Mouse (Mus musculus) forebrain, embryonic 14.5 days (tissue): ENCODE measurements around the gene Cul7. TPM values are rescaled to one million over a fixed set of nuclear protein-coding genes. Genes with fewer than 3 reads are reported as not detected.

Source experiments
- ATAC-seq: fragments of 200-750 bp; cut with Nextera tagmentation; 2 replicates; pipeline ENCODE4 v1.8.0; 2017; ENCODE audit warnings: mild to moderate bottlenecking, moderate library complexity
- DNase-seq: peaks from one replicate; pipeline ENCODE4 v3.0.0-alpha.2; 2015; ENCODE audit warnings: low spot score
- H3K27ac ChIP-seq: fragments of 300-500 bp; sonication (generic); 2 replicates; pipeline ENCODE4 v1.5.1; 2014; ENCODE audit warnings: low read depth, mild to moderate bottlenecking, control low read depth, low read length, moderate library complexity
- H3K27me3 ChIP-seq: fragments of 300-500 bp; sonication (generic); replicated peaks from 2 replicates; pipeline ENCODE4 v1.6.1; 2014; ENCODE audit warnings: low read length, control low read depth, mixed read lengths; ENCODE audit not compliant: control insufficient read depth, insufficient read depth
- H3K36me3 ChIP-seq: fragments of 300-500 bp; sonication (generic); 2 replicates; pipeline ENCODE4 v1.6.1; 2014; ENCODE audit warnings: low read length, control low read depth; ENCODE audit not compliant: control insufficient read depth, insufficient read depth
- H3K4me1 ChIP-seq: fragments of 300-500 bp; sonication (generic); 2 replicates; pipeline ENCODE4 v1.6.1; 2014; ENCODE audit warnings: antibody characterized with exemption, low read length, control low read depth; ENCODE audit not compliant: control insufficient read depth, insufficient read depth
- H3K4me2 ChIP-seq: fragments of 300-500 bp; sonication (generic); 2 replicates; pipeline ENCODE4 v1.6.1; 2014; ENCODE audit warnings: mild to moderate bottlenecking, control low read depth, low read length
- H3K4me3 ChIP-seq: fragments of 300-500 bp; sonication (generic); 2 replicates; pipeline ENCODE4 v1.5.1; 2014; ENCODE audit warnings: low read depth, low read length, control low read depth
- H3K9ac ChIP-seq: fragments of 300-500 bp; sonication (generic); 2 replicates; pipeline ENCODE4 v1.6.1; 2014; ENCODE audit warnings: mild to moderate bottlenecking, low read length, control low read depth, moderate library complexity
- H3K9me3 ChIP-seq: fragments of 300-500 bp; sonication (generic); replicated peaks from 2 replicates; pipeline ENCODE4 v1.6.1; 2016; ENCODE audit warnings: low read length, control low read depth, mixed read lengths; ENCODE audit not compliant: control insufficient read depth
- WGBS: fragments of 180-500 bp; shearing (Covaris S2); extraction: QIAGEN DNeasy Blood & Tissue Kit; methylation state at CpG from one replicate; pipeline ENCODE4 v1.1.7; 2014; 5-methylcytosine and 5-hydroxymethylcytosine counted together
- polyA plus RNA-seq: library from polyadenylated mRNA; unstranded; fragments of >200 nt; fragmentation: Nextera tagmentation; extraction: Ambion mirVana; gene quantifications from 2 replicates; pipeline ENCODE4 v1.2.1, GENCODE M21; 2014

The Cul7 gene
- polyA plus RNA-seq, 1 experiment from 2014 or later: 28.3 TPM

GRCm38 (mm10) chr17:46682654-46683389, 32.7 kb downstream of the Cul7 start:
- 76% methylated on average over 16 of the region's 16 CpGs for WGBS
- Histone ChIP-seq H3K4me2 (no peak overlapping the region), H3K9ac (no peak overlapping the region), H3K9me3 (no peaks in the 10 kb centered on the region), H3K4me3 (no peak overlapping the region), H3K36me3 (peaks cover 54% of the 10 kb centered on the region), H3K27me3 (no peaks in the 10 kb centered on the region), H3K27ac (no peak overlapping the region), H3K4me1 (peaks cover 18% of the 10 kb centered on the region)
- ATAC-seq (no peak), DNase-seq (no peak)

DNA sequence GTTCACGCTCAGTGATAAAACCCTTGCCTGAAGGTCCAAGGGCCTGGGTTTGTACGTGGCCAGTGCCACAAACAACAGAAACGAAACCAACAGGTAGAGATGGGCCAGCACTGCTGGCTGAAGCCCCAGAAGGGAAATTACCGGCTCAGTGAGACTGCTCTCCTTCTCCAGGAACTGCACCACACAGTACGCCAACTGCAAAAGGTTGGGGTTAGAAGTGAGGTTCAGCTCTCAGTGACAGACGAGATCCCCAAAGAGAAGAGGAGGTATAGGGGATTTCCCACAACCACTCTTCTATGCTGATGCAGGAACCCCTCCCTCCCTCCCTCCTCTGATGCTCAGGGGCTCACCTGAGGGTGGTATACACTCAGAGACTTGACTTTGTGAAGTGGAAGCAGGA, 35.8 kb downstream of the Cul7 start:
- H3K4me3 ChIP-seq: no peak overlapping the region
- 97% methylated on average over 6 of the region's 6 CpGs for WGBS
- H3K27ac ChIP-seq: no peak overlapping the region
- H3K4me1 ChIP-seq: peaks cover 6% of the 10 kb centered on the region
- ATAC-seq (no peak), DNase-seq (no peak)
- H3K9ac ChIP-seq: no peak overlapping the region
- H3K4me2 ChIP-seq: no peak overlapping the region
- H3K27me3 ChIP-seq: no peaks in the 10 kb centered on the region
- no peaks in the 10 kb centered on the region for H3K9me3 ChIP-seq
- H3K36me3 ChIP-seq: peaks cover 50% of the 10 kb centered on the region

DNA sequence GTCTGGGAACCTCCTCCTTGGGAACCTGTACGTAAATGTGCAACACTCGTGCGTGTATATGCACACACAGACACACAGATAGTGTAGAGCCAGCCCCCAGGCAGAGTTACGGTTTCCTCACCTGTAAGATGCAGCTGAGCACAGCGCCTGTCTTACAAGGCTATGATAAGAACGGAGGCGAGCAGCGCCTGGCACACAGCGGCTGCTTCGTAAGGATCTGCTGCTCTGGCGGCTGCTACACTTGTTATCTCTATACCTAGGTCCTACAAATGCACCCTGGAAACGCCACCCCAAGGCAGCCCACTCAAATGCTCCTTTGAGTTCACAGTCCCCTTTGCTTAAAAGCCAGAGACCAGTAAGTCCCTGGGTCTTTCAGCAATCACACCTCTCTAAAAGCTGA, 40.5 kb downstream of the Cul7 start:
- 93% methylated on average over 12 of the region's 12 CpGs for WGBS
- DNase-seq: no peak

GRCm38 (mm10) chr17:46691390-46691789, 41.3 kb downstream of the Cul7 start:
- H3K27ac ChIP-seq: no peak overlapping the region
- no peaks in the 10 kb centered on the region for H3K27me3 ChIP-seq
- ATAC-seq (no peak), DNase-seq (no peak)
- H3K4me1 ChIP-seq: no peaks in the 10 kb centered on the region
- 88% methylated on average over 2 of the region's 2 CpGs for WGBS
- no peak overlapping the region for H3K9ac ChIP-seq
- H3K4me3 ChIP-seq: no peak overlapping the region
- H3K4me2 ChIP-seq: no peak overlapping the region
- peaks cover 16% of the 10 kb centered on the region for H3K36me3 ChIP-seq
- no peaks in the 10 kb centered on the region for H3K9me3 ChIP-seq

More for the DNA sequence above, 40.5 kb downstream of the Cul7 start:
- no peak overlapping the region for H3K4me3 ChIP-seq
- no peaks in the 10 kb centered on the region for H3K27me3 ChIP-seq
- H3K4me2 ChIP-seq: no peak overlapping the region
- ATAC-seq: no peak
- H3K9ac ChIP-seq: no peak overlapping the region
- no peaks in the 10 kb centered on the region for H3K9me3 ChIP-seq
- H3K27ac ChIP-seq: no peak overlapping the region
- H3K4me1 ChIP-seq: no peaks in the 10 kb centered on the region
- peaks cover 20% of the 10 kb centered on the region for H3K36me3 ChIP-seq

- Histone ChIP-seq H3K4me1 (no peaks in the 10 kb centered on the region), H3K36me3 (peaks cover 20% of the 10 kb centered on the region), H3K4me3 (no peak overlapping the region), H3K27ac (no peak overlapping the region), H3K27me3 (no peaks in the 10 kb centered on the region), H3K9ac (no peak overlapping the region), H3K4me2 (no peak overlapping the region), H3K9me3 (no peaks in the 10 kb centered on the region)
- ATAC-seq: 0 out of 2 replicates have a peak, but pooled peaks have one; percentile 26
- DNase-seq: no peak
- whole genome bisulfite sequencing: 86% methylated on average over 1 of the region's 1 CpGs
Measured at GRCm38 (mm10) chr17:46694517-46695063, 44.5 kb downstream of the Cul7 start.

DNA sequence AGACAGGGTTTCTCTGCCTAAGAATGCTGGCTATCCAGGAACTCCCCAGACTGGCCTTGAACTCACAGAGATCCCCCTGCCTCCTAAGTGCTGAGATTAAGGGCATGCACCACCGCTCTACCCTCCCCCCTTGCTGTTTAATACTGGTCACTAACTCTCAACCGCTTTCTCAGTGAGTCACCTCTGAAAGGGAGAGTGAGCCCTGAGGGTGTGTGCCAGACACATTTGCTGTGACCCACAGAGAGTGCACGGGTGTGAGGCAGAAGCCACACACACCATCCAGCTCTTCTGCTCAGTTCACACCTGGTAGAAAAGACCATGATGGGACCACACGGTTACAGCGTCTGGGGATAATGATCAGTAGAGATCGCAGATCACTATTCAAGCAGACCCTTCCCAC, 48.4 kb downstream of the Cul7 start:
- Histone ChIP-seq H3K27me3 (no peaks in the 10 kb centered on the region), H3K36me3 (peaks cover 24% of the 10 kb centered on the region), H3K4me2 (no peak overlapping the region), H3K4me3 (no peak overlapping the region), H3K9me3 (no peaks in the 10 kb centered on the region), H3K4me1 (peaks cover 10% of the 10 kb centered on the region), H3K27ac (no peak overlapping the region), H3K9ac (no peak overlapping the region)
- ATAC-seq (no peak), DNase-seq (no peak)
- 92% methylated on average over 6 of the region's 6 CpGs for WGBS

DNA sequence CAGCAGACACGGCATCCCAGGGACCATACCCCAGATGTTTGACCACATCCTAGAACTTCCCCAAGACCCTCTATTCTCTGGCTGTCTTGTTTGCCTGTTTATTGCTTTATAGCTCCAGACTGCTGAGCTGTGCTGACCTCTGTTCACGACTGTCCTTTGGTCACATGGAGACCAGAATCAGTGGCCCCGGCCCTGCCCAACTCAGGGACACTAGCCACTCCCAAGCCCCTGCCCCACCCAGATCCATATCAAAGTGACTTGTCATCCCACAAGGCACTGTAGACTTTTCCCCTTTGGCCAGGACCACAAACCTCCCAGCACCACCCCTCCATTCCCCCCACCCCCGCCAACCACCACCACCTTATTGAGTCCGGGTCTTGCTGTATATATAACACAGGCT, 49.1 kb downstream of the Cul7 start:
- ATAC-seq: no peak
- Histone ChIP-seq H3K4me1 (peaks cover 15% of the 10 kb centered on the region), H3K4me2 (no peak overlapping the region), H3K36me3 (peaks cover 24% of the 10 kb centered on the region), H3K9me3 (no peaks in the 10 kb centered on the region), H3K27me3 (no peaks in the 10 kb centered on the region), H3K4me3 (no peak overlapping the region), H3K27ac (no peak overlapping the region), H3K9ac (no peak overlapping the region)
- WGBS: 92% methylated on average over 5 of the region's 5 CpGs
- DNase-seq: no peak

- H3K4me1 ChIP-seq: peaks cover 15% of the 10 kb centered on the region
- H3K9ac ChIP-seq: no peak overlapping the region
- 95% methylated on average over 3 of the region's 3 CpGs for WGBS
- DNase-seq (no peak), ATAC-seq (no peak)
- peaks cover 23% of the 10 kb centered on the region for H3K36me3 ChIP-seq
- H3K4me3 ChIP-seq: no peak overlapping the region
- no peaks in the 10 kb centered on the region for H3K9me3 ChIP-seq
- H3K4me2 ChIP-seq: no peak overlapping the region
- no peaks in the 10 kb centered on the region for H3K27me3 ChIP-seq
- no peak overlapping the region for H3K27ac ChIP-seq
Measured at GRCm38 (mm10) chr17:46699912-46700311, 49.8 kb downstream of the Cul7 start.

GRCm38 (mm10) chr17:46701489-46701888, 51.4 kb downstream of the Cul7 start:
- Histone ChIP-seq H3K36me3 (peaks cover 19% of the 10 kb centered on the region), H3K27ac (no peak overlapping the region), H3K4me2 (no peak overlapping the region), H3K4me1 (peaks cover 19% of the 10 kb centered on the region), H3K9ac (peak overlapping the region; percentile 13; the same call in 1 of the 2 replicates), H3K4me3 (no peak overlapping the region), H3K27me3 (no peaks in the 10 kb centered on the region), H3K9me3 (no peaks in the 10 kb centered on the region)
- ATAC-seq (no peak), DNase-seq (no peak)
- WGBS: 83% methylated on average over 12 of the region's 12 CpGs
